In the genomic region with DNA sequence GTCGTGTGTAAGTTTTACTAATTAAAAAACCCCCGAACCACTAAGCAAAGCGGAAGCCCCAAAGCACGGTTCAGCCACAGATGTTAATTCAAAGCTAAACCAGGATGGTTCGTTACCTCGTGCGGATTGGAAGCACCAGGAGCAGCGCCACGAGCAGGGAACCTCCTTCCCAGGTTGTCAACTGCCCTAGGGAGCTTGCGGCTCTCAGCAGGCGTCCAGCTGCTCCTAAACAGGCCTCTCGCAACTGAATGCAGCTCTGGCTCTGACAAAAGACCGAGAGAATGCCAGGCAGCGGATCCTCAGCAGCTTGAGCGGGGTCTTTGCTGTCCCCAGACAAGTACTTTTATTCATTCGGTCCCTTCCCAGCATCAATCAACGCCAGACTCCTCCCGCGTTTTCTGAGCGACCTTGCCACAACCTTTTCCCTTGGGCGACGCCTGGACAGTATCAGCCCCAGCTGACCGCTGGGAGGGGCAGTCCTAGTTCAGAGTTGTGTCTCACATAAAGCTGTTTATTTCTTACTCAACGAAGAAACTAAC, we compare ENCODE assay signal across 8 mouse cellular contexts. TPM values are rescaled to one million over a fixed set of nuclear protein-coding genes. Genes with fewer than 3 reads are reported as not detected.
DNase-seq lines count a peak whose midpoint lies in the region; ATAC-seq and TF ChIP-seq lines count a peak whose summit lies in the region.

A gene (minus strand): TSS at position 392 of the 539 bp plus-strand sequence.

- no peak for TF ChIP-seq CTCF in liver, embryonic 14.5 days (IDR thresholded peaks at IDR 0.05; ENCODE audit: low read depth)

- peak within 1 kb of the TSS; percentile 98 for H3K4me2 ChIP-seq in heart, embryonic 12.5 days
- H3K4me2 ChIP-seq in kidney, embryonic 14.5 days (replicated peaks; ENCODE audit: low read depth, low read length): peak within 1 kb of the TSS; percentile 83
- peak within 1 kb of the TSS; percentile 41 for H3K4me2 ChIP-seq in liver, embryonic 14.5 days (ENCODE audit: low read depth)
- peak within 1 kb of the TSS; percentile 93 for H3K4me2 ChIP-seq in neural tube, embryonic 12.5 days (replicated peaks)

- under 1% methylated on average over 24 of the region's 24 CpGs for WGBS in heart, embryonic 12.5 days
- WGBS in kidney, embryonic 14.5 days: under 1% methylated on average over 24 of the region's 24 CpGs
- 2% methylated on average over 24 of the region's 24 CpGs for WGBS in liver, embryonic 14.5 days (ENCODE audit: insufficient replicate concordance)
- WGBS in neural tube, embryonic 12.5 days: under 1% methylated on average over 24 of the region's 24 CpGs

- H3K9me3 ChIP-seq in heart, embryonic 12.5 days (replicated peaks): no peaks in the 10 kb centered on the region
- H3K9me3 ChIP-seq in kidney, embryonic 14.5 days (ENCODE audit: control insufficient read depth, low read length): no peaks in the 10 kb centered on the region
- H3K9me3 ChIP-seq in liver, embryonic 14.5 days (ENCODE audit: control insufficient read depth, low read length): no peaks in the 10 kb centered on the region
- H3K9me3 ChIP-seq in neural tube, embryonic 12.5 days: no peaks in the 10 kb centered on the region

- peak within 1 kb of the TSS; percentile 88 for H3K27ac ChIP-seq in heart, embryonic 12.5 days (ENCODE audit: poor library complexity, severe bottlenecking)
- H3K27ac ChIP-seq in kidney, embryonic 14.5 days (ENCODE audit: low read depth, low read length): no peak within 1 kb of the TSS
- H3K27ac ChIP-seq in liver, embryonic 14.5 days: no peak within 1 kb of the TSS
- H3K27ac ChIP-seq in neural tube, embryonic 12.5 days: peak within 1 kb of the TSS; percentile 66

- peak within 1 kb of the TSS; percentile 80 for H3K9ac ChIP-seq in heart, embryonic 12.5 days
- H3K9ac ChIP-seq in kidney, embryonic 14.5 days (ENCODE audit: low read depth, low read length): peak within 1 kb of the TSS; percentile 50; the same call in 1 of the 2 replicates
- H3K9ac ChIP-seq in liver, embryonic 14.5 days (replicated peaks): no peak within 1 kb of the TSS
- peak within 1 kb of the TSS; percentile 67 for H3K9ac ChIP-seq in neural tube, embryonic 12.5 days

- ATAC-seq in heart, embryonic 12.5 days (ENCODE audit: insufficient number of reproducible peaks, low FRiP score): peak; percentile 77
- peak; percentile 66 for ATAC-seq in kidney, embryonic 14.5 days (ENCODE audit: low FRiP score, low TSS enrichment)
- ATAC-seq in liver, embryonic 14.5 days (ENCODE audit: insufficient read depth): no peak
- ATAC-seq in neural tube, embryonic 12.5 days (ENCODE audit: low FRiP score, low read depth): peak; percentile 89

- peak in 1 of 2 experiments; percentile 4 for DNase-seq in left cerebral cortex, adult 18-20 months (ENCODE audit: low spot score in 2 of 2)
- DNase-seq in left cerebral cortex, adult 9 months (ENCODE audit: low spot score in 2 of 2): no peak
- peak; percentile 87 for DNase-seq in embryo, embryonic 10.5 days (ENCODE audit: low spot score)
- no peak for DNase-seq in liver, embryonic 14.5 days (ENCODE audit: low read depth in 3 of 3, low spot score in 3 of 3)
- DNase-seq in adipocyte (ENCODE audit: low spot score): no peak

- peaks cover 12% of the 10 kb centered on the region for H3K4me1 ChIP-seq in heart, embryonic 12.5 days (replicated peaks)
- H3K4me1 ChIP-seq in kidney, embryonic 14.5 days (ENCODE audit: control insufficient read depth, insufficient read depth, low read length): no peaks in the 10 kb centered on the region
- no peaks in the 10 kb centered on the region for H3K4me1 ChIP-seq in liver, embryonic 14.5 days (replicated peaks; ENCODE audit: control insufficient read depth in 2 of 2, insufficient read depth in 2 of 2, low read length in 1 of 2)
- peaks cover 18% of the 10 kb centered on the region for H3K4me1 ChIP-seq in neural tube, embryonic 12.5 days

- no peaks in the 10 kb centered on the region for H3K27me3 ChIP-seq in heart, embryonic 12.5 days (replicated peaks)
- no peaks in the 10 kb centered on the region for H3K27me3 ChIP-seq in kidney, embryonic 14.5 days (ENCODE audit: control insufficient read depth, insufficient read depth, low read length)
- H3K27me3 ChIP-seq in liver, embryonic 14.5 days (ENCODE audit: control insufficient read depth, insufficient read depth, low read length): peaks cover 3% of the 10 kb centered on the region
- no peaks in the 10 kb centered on the region for H3K27me3 ChIP-seq in neural tube, embryonic 12.5 days (replicated peaks)

- H3K4me3 ChIP-seq in heart, embryonic 12.5 days: peak within 1 kb of the TSS; percentile 68
- H3K4me3 ChIP-seq in kidney, embryonic 14.5 days (ENCODE audit: low read length): peak within 1 kb of the TSS; percentile 50
- peak within 1 kb of the TSS; percentile 32 to 42 for H3K4me3 ChIP-seq in liver, embryonic 14.5 days (ENCODE audit: insufficient read depth in 1 of 2, low read depth in 2 of 2, low read length in 2 of 2)
- peak within 1 kb of the TSS; percentile 60 for H3K4me3 ChIP-seq in neural tube, embryonic 12.5 days

- no peaks in the 10 kb centered on the region for H3K36me3 ChIP-seq in heart, embryonic 12.5 days
- no peaks in the 10 kb centered on the region for H3K36me3 ChIP-seq in kidney, embryonic 14.5 days (ENCODE audit: control insufficient read depth, insufficient read depth, low read length)
- H3K36me3 ChIP-seq in liver, embryonic 14.5 days (replicated peaks; ENCODE audit: control insufficient read depth, insufficient read depth, low read depth): no peaks in the 10 kb centered on the region
- H3K36me3 ChIP-seq in neural tube, embryonic 12.5 days: no peaks in the 10 kb centered on the region

- TF ChIP-seq EP300 in liver, embryonic 14.5 days (IDR thresholded peaks at IDR 0.05; ENCODE audit: low read depth): no peak

RNA-seq across cellular contexts. Expression of the gene that starts here (rescaled TPM):
- 10 to 100 TPM; 27.4 to 32.0 TPM for total RNA-seq in left cerebral cortex, adult 18-20 months (2021)
- 120 and 130 TPM in 2 replicates for polyA plus RNA-seq in heart, embryonic 12.5 days (2016; fragmentation: Nextera tagmentation; extraction: Ambion mirVana)
- 25.7 and 37.5 TPM in 2 replicates for polyA plus RNA-seq in kidney, embryonic 14.5 days (2014; fragmentation: Nextera tagmentation; extraction: Ambion mirVana)
- 1.6 and 2.3 TPM in 2 replicates for polyA plus RNA-seq in liver, embryonic 14.5 days (2012; rRNA removed)
- polyA plus RNA-seq in liver, embryonic 14.5 days (2014; fragmentation: Nextera tagmentation; extraction: Ambion mirVana): 6.7 and 7.5 TPM in 2 replicates
- 147 and 170 TPM in 2 replicates for polyA plus RNA-seq in neural tube, embryonic 12.5 days (2016; fragmentation: Nextera tagmentation; extraction: Ambion mirVana)

Comparison
In these comparisons a context has a peak if more than half of its experiments do, and no peak if none do; other contexts are left out.
1. H3K27ac ChIP-seq: peak in heart, embryonic 12.5 days (single experiment) and neural tube, embryonic 12.5 days (single experiment); none in kidney, embryonic 14.5 days (single experiment) and liver, embryonic 14.5 days (single experiment).
2. H3K4me2 ChIP-seq: peak in every context shown above with its lines; median percentile 98 in heart, embryonic 12.5 days; 93 in neural tube, embryonic 12.5 days; 83 in kidney, embryonic 14.5 days; 41 in liver, embryonic 14.5 days.
3. Peak in every context shown above with its lines, with median percentiles within 50 percentile points of each other: H3K4me3 ChIP-seq.